Mouse (Mus musculus): ENCODE data around the gene Tmem121b. TPM values are rescaled to one million over a fixed set of nuclear protein-coding genes. Genes with fewer than 3 reads are reported as not detected.

Tmem121b gene
- polyA plus RNA-seq, 1 experiment from 2014 or later = not detected

DNA sequence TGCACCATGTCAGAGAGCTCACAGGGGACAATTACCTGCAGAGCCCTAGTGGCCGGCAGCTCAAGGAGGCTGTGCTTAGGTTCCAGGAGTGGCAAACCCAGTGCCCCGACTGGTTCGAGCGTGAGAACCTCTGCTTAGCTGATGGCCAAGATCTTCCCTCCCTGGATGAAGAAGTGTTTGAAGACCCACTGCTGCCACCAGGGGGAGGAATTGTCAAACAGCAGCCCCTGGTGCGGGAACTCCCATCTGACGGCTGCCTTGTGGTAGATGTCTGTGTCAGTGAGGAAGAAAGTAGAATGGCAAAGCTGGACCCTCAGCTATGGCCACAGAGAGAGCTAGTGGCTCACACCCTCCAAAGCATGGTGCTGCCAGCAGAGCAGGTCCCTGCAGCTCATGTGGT lies 12.1 kb downstream of the Tmem121b start:
- Histone ChIP-seq H3K36me3 (replicated peaks; ENCODE audit: insufficient read depth, low read length) (peaks cover 62% of the 10 kb centered on the region), H3K9ac (replicated peaks) (no peak overlapping the region), H3K27me3 (ENCODE audit: insufficient read depth, low read length) (no peaks in the 10 kb centered on the region), H3K27ac (ENCODE audit: low read depth) (no peak overlapping the region), H3K9me3 (ENCODE audit: low read length) (no peaks in the 10 kb centered on the region), H3K4me1 (ENCODE audit: insufficient read depth) (peaks cover 36% of the 10 kb centered on the region), H3K4me2 (ENCODE audit: low read depth, low read length) (no peak overlapping the region), H3K4me3 (ENCODE audit: low read depth, low read length) (no peak overlapping the region)
- ATAC-seq = no peak
- peak; percentile 51 for DNase-seq
- TF ChIP-seq EP300 (IDR thresholded peaks at IDR 0.05; ENCODE audit: low read depth) (no peak), CTCF (IDR thresholded peaks at IDR 0.05; ENCODE audit: low read depth) (peak; percentile 67)
- WGBS (ENCODE audit: insufficient replicate concordance) = 86% methylated on average over 6 of the region's 6 CpGs

DNA sequence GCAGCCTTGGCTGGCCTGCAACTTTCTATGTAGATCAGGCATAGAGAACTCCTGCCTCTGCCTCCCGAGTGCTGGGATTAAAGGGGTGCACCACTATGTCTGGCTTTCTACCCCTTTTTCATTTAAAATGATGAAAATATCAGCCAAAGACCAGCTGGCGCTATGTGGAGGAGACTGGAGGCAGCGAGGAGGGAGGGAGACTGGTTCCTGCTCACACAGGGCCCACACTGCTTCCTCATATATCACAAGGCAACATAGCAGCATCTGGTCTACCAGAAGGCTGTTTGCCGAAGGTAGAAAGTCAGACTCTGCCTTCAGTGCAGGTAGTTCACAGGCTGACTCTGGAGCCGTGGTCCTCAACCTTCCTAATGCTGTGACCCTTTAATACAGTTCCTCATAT lies 13.2 kb downstream of the Tmem121b start:
- H3K4me3 ChIP-seq (ENCODE audit: low read depth, low read length) = no peak overlapping the region
- H3K36me3 ChIP-seq (replicated peaks; ENCODE audit: insufficient read depth, low read length) = peaks cover 74% of the 10 kb centered on the region

DNA sequence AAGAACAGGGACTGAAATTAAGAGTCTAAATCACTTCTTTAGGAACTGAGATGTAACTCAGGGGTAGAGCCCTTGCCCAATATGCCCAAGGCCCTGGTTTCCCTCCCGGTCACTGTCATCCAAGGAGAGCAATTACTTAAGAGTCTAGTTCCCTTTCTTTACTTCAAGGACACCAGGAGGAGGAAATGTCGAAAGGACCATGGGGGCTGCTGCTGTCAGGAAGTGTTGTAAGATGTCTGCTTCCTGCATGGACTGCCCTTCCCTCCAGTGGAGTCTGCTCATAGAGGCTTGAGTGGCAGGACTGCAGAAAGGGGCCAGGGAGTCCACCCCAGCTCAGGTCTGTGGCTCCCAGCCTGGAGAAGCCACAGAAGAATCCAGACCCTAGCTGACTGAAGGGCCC lies 14.3 kb downstream of the Tmem121b start:
- no peaks in the 10 kb centered on the region for H3K27me3 ChIP-seq (ENCODE audit: insufficient read depth, low read length)
- no peak overlapping the region for H3K9ac ChIP-seq (replicated peaks)
- ATAC-seq (no peak), DNase-seq (peak; percentile 41)
- 38% methylated on average over 2 of the region's 2 CpGs for WGBS (ENCODE audit: insufficient replicate concordance)
- H3K4me1 ChIP-seq (ENCODE audit: insufficient read depth) = peaks cover 20% of the 10 kb centered on the region
- no peaks in the 10 kb centered on the region for H3K9me3 ChIP-seq (ENCODE audit: low read length)
- H3K27ac ChIP-seq (ENCODE audit: low read depth) = no peak overlapping the region
- H3K36me3 ChIP-seq (replicated peaks; ENCODE audit: insufficient read depth, low read length) = peaks cover 82% of the 10 kb centered on the region
- TF ChIP-seq CTCF (IDR thresholded peaks at IDR 0.05; ENCODE audit: low read depth) (no peak), EP300 (IDR thresholded peaks at IDR 0.05; ENCODE audit: low read depth) (peak; percentile 48)
- H3K4me3 ChIP-seq (ENCODE audit: low read depth, low read length) = no peak overlapping the region
- H3K4me2 ChIP-seq (ENCODE audit: low read depth, low read length) = no peak overlapping the region

More for the DNA sequence above, 13.2 kb downstream of the Tmem121b start:
- peaks cover 26% of the 10 kb centered on the region for H3K4me1 ChIP-seq (ENCODE audit: insufficient read depth)
- DNase-seq (no peak), ATAC-seq (no peak)
- no peak overlapping the region for H3K27ac ChIP-seq (ENCODE audit: low read depth)
- H3K27me3 ChIP-seq (ENCODE audit: insufficient read depth, low read length) = no peaks in the 10 kb centered on the region
- no peaks in the 10 kb centered on the region for H3K9me3 ChIP-seq (ENCODE audit: low read length)
- 79% methylated on average over 5 of the region's 5 CpGs for WGBS (ENCODE audit: insufficient replicate concordance)
- no peak overlapping the region for H3K4me2 ChIP-seq (ENCODE audit: low read depth, low read length)
- H3K9ac ChIP-seq (replicated peaks) = no peak overlapping the region
- TF ChIP-seq EP300 (IDR thresholded peaks at IDR 0.05; ENCODE audit: low read depth) = no peak
- TF ChIP-seq CTCF (IDR thresholded peaks at IDR 0.05; ENCODE audit: low read depth) = no peak

DNA sequence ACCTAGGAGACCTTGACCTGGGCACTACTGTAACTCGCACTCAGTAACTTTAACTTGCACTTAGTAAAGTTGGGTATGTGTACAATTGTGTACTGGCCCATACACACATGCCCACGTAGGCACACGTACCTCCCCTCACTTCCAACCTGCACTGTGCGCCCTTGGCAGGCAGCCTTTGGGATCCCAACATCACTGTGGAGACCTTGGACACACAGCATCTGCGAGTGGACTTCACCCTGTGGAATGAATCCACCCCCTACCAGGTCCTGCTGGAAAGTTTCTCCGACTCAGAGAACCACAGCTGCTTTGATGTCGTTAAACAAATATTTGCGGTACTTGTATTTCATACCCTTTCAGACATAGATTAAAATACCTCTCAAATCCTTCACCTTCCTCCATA lies 18.3 kb downstream of the Tmem121b start:
- no peak for TF ChIP-seq CTCF (IDR thresholded peaks at IDR 0.05; ENCODE audit: low read depth)
- TF ChIP-seq EP300 (IDR thresholded peaks at IDR 0.05; ENCODE audit: low read depth) = no peak; the same call in 1 of the 2 replicates
- ATAC-seq (peak; percentile 77), DNase-seq (peak; percentile 57)
- 71% methylated on average over 8 of the region's 8 CpGs for WGBS (ENCODE audit: insufficient replicate concordance)
- H3K9me3 ChIP-seq (ENCODE audit: low read length) = no peaks in the 10 kb centered on the region
- peaks cover 62% of the 10 kb centered on the region for H3K36me3 ChIP-seq (replicated peaks; ENCODE audit: insufficient read depth, low read length)
- H3K4me3 ChIP-seq (ENCODE audit: low read depth, low read length) = no peak overlapping the region
- no peak overlapping the region for H3K9ac ChIP-seq (replicated peaks)
- H3K27me3 ChIP-seq (ENCODE audit: insufficient read depth, low read length) = no peaks in the 10 kb centered on the region
- no peak overlapping the region for H3K4me2 ChIP-seq (ENCODE audit: low read depth, low read length)
- peaks cover 40% of the 10 kb centered on the region for H3K4me1 ChIP-seq (ENCODE audit: insufficient read depth)
- peak overlapping the region; percentile 68 for H3K27ac ChIP-seq (ENCODE audit: low read depth)

DNA sequence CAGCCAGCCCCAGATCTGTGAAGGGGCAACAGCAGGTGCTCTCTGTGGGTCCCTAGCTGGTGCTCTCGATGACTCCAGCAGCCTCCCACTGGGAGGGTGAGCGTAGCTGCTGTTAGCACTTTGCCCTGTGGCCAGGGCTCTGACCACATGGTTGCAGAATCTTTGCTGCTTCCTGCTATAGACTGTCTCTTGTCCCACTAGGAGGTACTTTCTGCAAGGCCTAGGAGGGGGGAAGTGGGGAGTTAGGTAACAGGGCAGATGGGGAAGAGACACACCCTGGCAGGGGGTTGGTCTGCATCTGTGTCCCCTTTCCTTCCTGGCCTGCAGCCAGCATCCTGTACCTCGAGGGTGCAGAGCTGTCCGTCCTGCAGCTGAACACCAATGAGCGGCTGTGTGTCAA lies 20.2 kb downstream of the Tmem121b start:
- Histone ChIP-seq H3K4me1 (ENCODE audit: insufficient read depth) (peaks cover 48% of the 10 kb centered on the region), H3K36me3 (replicated peaks; ENCODE audit: insufficient read depth, low read length) (peaks cover 46% of the 10 kb centered on the region), H3K9me3 (ENCODE audit: low read length) (no peaks in the 10 kb centered on the region), H3K4me3 (ENCODE audit: low read depth, low read length) (no peak overlapping the region), H3K27ac (ENCODE audit: low read depth) (peak overlapping the region; percentile 31; the same call in 1 of the 2 replicates), H3K4me2 (ENCODE audit: low read depth, low read length) (peak overlapping the region; percentile 24), H3K9ac (replicated peaks) (no peak overlapping the region), H3K27me3 (ENCODE audit: insufficient read depth, low read length) (no peaks in the 10 kb centered on the region)
- 0 out of 2 replicates have a peak, but pooled peaks have one; percentile 5 for TF ChIP-seq CTCF (IDR thresholded peaks at IDR 0.05; ENCODE audit: low read depth)
- TF ChIP-seq EP300 (IDR thresholded peaks at IDR 0.05; ENCODE audit: low read depth) = no peak; the same call in 1 of the 2 replicates
- DNase-seq (peak; percentile 74), ATAC-seq (peak; percentile 55)
- 21% methylated on average over 5 of the region's 5 CpGs for WGBS (ENCODE audit: insufficient replicate concordance)

DNA sequence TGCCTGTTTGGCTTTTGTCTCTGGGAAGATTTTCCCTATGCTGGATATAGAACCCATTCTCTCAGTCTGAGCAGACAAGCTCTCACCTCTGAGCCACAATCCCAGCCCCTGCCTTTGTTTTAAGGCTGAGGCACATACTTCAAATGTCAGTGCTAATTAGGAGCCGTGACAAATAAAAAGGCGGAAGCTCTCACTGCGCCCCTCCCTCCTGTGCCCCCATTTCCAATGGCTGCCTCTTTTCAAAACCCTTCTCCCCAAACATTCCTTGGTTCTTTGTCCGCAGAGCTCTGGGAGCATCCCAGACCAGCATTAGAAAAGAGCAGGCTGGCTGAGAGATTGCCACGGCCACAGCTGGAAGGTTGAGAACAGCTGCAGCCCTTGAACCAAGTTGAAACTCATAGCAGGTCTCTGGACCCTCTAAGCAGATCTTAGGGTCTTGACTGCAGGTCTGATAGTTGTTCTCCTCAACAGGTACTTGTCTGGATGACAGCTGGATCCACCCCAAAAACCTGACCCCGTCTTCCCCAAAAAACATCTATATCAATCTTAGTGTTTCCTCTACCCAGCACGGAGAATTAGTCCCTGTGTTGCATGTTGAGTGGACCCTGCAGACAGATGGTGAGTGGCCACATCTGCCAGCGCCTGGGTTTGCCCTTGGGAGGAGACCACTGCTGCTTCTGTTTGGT lies 21.0 kb downstream of the Tmem121b start:
- no peaks in the 10 kb centered on the region for H3K27me3 ChIP-seq (ENCODE audit: insufficient read depth, low read length)
- DNase-seq = no peak
- 0 out of 2 replicates have a peak overlapping the region, but pooled peaks have one; percentile 2 for H3K4me3 ChIP-seq (ENCODE audit: low read depth, low read length)
- H3K9ac ChIP-seq (replicated peaks) = 0 out of 2 replicates have a peak overlapping the region, but pooled peaks have one; percentile 47
- peaks cover 37% of the 10 kb centered on the region for H3K36me3 ChIP-seq (replicated peaks; ENCODE audit: insufficient read depth, low read length)
- 58% methylated on average over 8 of the region's 8 CpGs for whole genome bisulfite sequencing (ENCODE audit: insufficient replicate concordance)
- H3K9me3 ChIP-seq (ENCODE audit: low read length) = no peaks in the 10 kb centered on the region
- no peak for TF ChIP-seq CTCF (IDR thresholded peaks at IDR 0.05; ENCODE audit: low read depth)
- no peak for TF ChIP-seq EP300 (IDR thresholded peaks at IDR 0.05; ENCODE audit: low read depth)
- H3K4me1 ChIP-seq (ENCODE audit: insufficient read depth) = peaks cover 55% of the 10 kb centered on the region
- H3K27ac ChIP-seq (ENCODE audit: low read depth) = peak overlapping the region; percentile 70; the same call in 1 of the 2 replicates
- no peak for ATAC-seq
- H3K4me2 ChIP-seq (ENCODE audit: low read depth, low read length) = peak overlapping the region; percentile 24
